Mouse (Mus musculus) urinary bladder, postnatal 14 days (tissue): ENCODE data around the gene Ikzf2.

Experiments
- DNase-seq: peaks from one replicate; pipeline ENCODE4 v3.0.0; 2021; ENCODE audit warnings: low spot score

Gene Ikzf2

DNA sequence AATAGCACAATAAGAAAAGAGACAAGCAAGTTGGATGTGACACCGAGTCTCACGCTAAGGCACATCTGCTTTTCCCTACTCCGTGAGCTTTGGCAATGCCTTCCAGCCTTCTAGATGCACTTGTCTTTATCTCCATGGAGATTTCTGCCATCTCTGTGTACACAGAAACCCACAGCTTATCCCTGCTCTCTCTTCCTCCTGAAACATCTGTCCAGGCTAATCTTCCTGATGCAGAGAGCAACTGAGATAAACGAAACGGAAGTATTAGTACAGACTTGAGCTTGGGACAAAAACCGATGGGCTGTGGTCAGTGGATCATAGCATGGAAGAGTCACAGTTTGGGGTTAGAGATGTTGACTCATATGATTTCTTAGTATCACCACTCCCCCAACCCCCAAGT lies 179.5 kb downstream of the Ikzf2 start:
- DNase-seq, result no peak

DNA sequence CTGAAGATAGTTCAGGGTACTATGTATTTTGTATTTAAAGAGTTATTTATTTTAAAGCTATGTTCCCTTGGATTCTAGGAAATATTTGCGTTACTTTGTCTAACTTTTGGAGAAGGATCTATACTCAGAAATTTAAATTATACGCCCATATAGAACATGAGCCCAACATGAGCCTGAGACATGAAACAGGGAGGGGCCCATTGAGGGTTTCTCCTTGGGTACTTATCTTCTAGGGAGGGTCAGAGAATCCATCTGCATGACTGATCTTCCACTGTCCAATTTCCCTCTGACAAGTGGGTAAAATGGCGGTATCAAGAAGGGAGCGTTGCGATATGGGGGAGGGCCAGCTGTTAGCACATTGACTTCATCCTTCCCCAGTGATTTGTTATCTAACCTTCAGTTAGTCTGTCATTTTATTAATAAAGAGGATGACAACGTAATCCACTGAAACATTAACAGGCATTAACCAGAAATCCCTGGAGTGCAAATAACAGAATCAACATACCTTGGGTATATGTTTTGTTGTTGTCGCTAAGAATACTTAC lies 180.4 kb downstream of the Ikzf2 start:
- no peak for DNase-seq

DNA sequence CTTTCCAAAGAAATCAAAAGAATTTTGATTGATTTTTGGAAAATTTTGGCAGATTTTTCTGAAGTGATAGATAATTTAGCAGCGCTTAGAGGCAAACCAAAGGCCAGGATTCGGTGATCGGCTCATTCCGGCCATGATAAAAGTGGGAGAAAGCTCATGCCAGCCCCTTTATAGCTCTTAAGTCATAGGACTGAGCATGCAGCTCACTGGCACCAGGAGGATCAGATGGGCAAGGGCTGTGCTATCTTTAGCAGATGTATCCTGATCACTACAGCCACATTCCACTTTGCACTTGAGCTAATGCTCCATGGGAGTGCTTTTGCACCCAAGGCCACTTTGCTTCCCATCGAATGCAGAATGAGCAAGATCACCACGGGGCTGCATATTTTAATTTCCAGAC lies 181.0 kb downstream of the Ikzf2 start:
- no peak for DNase-seq

DNA sequence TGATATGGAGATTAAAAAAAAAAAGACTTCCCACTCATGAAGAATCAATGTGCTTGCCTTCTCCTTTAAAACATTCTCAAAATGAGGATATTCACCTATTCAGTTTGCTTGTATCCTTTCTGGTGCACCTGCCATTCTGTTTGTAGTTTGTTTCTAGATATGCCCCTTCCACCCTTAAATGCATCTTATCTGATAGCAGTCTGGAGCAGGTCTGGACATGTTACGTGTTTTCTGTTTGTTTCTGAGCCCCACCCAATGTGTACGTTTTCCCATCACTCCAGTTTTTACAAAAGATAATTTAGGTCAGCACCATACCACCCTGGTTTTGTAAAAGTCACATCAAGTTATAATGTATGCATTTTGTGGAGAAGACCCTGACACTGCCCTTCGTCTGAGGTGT lies 186.7 kb downstream of the Ikzf2 start:
- no peak for DNase-seq

DNA sequence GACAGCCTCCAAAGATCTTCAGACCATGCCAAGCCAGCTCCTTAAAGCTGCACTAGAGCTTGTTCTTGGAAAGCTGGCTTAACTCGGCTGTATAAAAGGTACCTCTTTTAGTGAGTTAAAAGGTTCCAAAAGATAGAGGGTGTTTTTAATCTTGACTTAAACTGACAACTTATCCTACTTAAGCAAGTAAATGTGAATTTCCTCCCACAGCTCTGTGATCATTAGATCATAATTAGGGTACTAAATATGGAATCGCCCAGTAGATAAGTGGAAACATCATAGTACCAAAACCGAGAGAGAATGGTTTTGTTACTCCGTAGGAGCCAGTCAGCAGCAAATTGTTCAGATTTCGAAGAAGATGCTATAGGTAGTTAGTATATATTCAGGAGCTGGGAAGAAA lies 187.4 kb downstream of the Ikzf2 start:
- no peak for DNase-seq

DNA sequence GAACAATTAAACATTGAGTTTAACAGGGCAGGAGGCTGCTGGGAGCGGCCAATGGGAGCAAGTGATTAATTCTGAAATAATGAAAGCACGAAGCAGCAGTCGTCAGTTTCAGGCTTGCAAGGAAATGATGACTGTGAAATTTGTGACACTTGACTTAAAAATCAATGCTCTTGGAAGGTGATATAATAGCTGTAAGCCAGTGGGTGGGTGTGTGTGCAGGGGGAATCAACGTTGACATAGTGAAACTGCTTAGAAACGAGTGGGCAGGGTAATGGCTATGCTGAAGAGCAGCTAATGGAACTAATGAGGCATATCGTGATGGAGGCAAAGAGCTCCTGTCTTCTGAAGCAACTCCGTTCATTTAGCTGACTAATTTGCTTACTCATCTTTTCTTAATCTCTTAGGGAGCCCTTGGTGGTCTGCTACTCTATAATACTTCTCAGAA lies 188.2 kb downstream of the Ikzf2 start:
- DNase-seq, result no peak

DNA sequence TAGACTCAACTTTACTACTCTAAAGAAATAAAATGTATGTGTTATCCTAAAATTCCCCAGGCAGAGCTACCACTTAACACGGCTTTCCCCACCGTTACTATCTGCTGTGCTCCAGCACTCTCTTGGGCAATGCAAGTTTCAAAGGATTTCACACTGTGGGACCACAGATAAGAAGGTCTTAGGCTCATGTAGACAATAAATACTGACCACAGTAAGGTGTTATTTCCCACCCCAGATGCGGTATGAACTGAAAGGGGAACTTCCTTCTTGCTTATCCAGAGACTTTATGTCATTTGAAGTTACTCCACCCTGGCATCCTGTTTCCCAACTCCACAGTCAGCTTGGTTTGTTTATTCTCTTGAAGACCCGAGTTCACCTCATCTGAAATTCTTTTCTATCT lies 191.0 kb downstream of the Ikzf2 start:
- DNase-seq, result no peak

DNA sequence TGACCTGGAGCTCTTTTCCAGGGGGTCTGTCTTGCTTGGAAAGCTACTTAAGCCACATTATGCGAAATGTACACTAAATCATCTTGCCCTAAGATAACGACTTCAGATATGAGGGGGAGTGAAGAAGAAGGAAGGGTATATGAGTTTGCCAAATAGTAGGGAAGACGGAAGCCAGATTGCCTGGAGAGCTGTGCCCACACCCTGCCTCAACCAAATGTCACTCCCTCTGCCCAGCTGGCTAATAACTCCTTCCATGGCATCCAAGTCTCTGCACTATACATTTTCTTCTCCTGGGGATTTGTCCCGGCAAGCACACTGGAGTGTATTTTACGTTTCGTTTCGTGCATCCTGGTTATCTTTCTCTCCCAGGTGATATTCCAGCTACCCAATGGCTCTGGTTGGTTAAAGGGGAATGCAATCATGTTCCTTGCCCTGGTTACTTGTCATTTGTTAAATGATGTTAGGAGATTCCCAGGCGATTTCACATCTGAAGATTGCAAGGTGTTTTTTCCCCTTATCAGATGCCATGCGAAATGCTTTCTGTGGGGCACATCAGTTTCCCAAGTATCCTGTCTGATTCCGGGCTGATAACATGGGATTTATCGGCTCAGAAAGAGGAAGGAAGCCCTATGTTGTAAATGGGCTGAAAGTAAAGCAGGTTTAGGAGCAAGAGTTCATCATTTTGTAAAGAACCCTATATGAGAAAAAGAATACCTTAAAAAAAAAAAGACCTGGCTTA lies 193.6 kb downstream of the Ikzf2 start:
- DNase-seq, result no peak

DNA sequence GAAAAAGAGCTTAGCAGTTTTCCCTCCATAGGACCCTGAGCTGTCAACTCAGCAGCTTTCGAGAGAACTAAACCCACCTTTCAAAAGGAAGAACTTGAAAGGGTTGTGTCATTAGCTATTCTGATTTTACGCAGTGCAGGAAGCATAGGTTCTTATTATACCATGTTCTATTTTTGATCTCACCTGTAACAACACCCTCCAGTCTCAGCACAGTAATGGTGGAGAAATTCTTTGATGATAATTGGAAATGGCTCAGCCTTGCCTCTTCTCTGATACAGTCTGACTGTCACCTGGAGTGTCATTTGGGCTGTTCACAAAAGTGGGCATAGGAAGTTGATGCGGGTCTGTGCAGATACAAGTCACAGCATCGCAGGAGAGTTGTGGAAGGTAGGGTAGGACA lies 195.0 kb downstream of the Ikzf2 start:
- DNase-seq, result no peak

DNA sequence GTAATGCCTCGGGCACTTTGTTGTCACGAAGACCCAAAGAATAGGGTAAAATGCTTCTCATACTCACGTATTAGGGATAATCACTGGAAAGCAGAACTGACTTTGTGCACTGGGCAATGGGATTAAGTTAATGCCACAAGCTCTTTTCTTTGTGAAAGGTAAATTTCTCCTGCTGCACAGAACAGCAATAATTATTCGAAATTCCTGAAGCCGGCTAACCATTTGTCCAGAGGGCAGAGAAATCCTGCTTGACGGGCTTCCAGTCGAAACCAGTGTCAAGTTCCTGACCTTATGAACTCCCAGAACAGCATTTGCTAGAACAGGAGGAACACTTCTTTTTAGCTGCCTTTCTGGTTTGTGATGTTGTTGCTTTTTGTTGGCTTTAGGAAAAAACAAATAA lies 198.0 kb downstream of the Ikzf2 start:
- no peak for DNase-seq

DNA sequence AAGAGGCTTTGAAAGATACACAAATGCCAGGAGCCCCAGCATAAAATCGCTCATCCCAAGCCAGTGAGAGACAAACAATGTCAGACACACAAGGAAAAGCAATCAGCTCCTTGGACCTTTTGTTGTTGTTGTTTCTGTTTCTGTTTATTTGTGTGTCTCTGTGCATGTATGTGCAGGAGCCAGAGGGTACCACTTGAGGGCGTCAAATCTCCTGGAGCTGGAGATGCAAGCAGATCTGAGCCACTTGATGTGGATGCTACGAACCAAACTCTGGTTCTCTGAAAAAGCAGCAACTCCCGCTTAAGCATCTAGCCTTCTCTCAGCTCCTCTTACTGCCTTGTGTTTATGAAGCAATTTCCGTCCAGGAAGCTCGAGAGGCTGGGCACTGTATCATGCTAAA lies 198.4 kb downstream of the Ikzf2 start:
- DNase-seq, result no peak
